Mouse (Mus musculus): ENCODE data around the gene Flywch1. TPM values are rescaled to one million over a fixed set of nuclear protein-coding genes. Genes with fewer than 3 reads are reported as not detected.

Flywch1 gene
- 100 to 1,000 TPM; 324 to 395 (median 358) TPM for total RNA-seq (2022)

DNA sequence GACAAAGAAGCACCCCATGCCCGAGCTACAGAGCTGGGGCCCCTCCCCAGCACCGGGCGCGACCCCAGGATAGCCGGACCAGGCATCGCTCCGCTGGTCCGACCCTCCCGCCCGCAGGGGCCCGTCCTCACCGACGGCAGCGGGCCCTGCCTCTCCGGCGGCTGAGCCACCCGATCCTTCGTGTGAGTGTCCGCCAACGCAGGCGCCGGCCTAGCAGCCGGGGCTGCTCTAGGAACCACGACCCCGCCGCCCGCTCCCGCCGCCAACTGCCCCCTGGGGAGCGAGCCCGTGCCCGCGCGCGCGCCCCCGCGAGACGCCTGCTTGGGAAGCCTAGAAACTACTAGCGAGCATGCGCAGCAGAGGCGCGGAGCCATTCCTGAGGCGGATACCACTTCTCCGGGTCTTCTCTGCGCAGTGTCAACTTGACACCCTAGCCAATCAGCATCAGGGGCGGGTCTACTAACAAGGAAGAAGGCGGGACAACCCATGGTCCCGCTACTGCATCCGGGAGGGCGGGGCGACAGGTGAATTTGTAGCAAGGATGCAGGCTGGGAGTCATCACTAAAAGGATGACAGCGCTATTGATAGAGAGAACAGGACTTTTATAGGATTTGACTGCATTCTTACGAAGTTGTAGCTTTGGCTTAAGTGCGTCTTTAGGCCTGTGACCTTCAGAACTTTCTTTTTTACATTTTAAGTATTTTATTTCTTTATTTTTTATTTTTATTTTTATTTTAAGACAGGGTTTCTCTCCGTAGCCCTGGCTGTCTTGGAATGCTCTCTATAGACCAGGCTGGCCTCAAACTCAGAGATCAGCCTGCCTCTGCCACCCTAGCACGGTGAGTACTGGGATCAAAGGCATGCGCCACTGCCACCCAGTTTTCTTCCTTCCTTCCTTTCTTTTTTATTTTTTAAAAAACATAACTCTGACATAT is at the start of gene Flywch1:
Gene Flywch1 (minus strand): TSS at position 319 of the 935 bp plus-strand sequence.
- peak; percentile 99 for DNase-seq (ENCODE audit: low spot score in 2 of 2)

DNA sequence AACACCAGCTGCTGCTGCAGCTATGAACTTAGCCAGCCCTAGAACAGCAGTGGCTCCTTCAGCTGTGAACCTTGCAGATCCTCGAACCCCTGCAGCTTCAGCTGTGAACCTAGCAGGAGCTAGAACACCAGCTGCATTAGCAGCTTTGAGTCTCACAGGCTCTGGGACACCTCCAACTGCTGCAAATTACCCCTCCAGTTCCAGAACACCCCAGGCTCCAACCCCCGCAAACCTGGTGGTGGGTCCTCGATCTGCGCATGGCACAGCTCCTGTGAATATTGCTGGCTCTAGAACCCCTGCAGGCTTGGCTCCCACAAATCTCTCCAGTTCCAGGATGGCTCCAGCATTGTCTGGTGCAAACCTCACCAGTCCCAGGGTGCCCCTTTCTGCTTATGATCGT is 49.3 kb upstream of the Flywch1 start:
- DNase-seq (ENCODE audit: low spot score in 2 of 2), result no peak

DNA sequence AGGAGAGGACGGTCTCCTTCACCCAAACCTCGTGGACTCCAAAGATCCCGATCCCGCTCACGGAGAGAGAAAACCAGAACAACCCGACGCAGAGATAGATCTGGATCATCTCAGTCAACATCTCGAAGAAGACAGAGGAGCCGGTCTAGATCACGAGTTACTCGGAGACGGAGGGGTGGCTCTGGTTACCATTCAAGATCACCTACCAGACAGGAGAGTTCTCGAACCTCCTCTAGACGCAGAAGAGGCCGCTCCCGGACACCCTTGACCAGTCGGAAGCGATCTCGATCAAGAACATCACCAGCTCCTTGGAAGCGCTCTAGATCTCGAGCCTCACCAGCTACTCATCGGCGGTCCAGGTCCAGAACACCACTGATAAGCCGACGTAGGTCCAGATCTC is 47.8 kb upstream of the Flywch1 start:
- no peak for DNase-seq (ENCODE audit: low spot score in 2 of 2)

DNA sequence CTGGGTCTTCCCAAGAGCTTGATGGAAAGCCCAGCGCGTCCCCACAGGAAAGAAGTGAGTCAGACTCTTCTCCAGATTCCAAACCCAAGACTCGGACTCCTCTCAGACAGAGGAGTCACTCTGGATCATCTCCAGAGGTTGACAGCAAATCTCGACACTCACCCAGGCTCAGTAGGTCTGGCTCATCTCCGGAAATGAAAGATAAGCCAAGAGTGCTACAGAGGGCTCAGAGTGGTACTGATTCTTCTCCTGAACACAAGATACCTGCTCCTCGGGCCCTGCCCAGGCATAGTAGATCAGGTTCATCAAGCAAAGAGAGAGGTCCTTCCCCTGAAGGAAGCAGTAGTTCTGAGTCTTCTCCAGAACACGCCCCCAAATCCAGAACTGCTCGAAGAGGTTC is 47.2 kb upstream of the Flywch1 start:
- no peak for DNase-seq (ENCODE audit: low spot score in 2 of 2)

DNA sequence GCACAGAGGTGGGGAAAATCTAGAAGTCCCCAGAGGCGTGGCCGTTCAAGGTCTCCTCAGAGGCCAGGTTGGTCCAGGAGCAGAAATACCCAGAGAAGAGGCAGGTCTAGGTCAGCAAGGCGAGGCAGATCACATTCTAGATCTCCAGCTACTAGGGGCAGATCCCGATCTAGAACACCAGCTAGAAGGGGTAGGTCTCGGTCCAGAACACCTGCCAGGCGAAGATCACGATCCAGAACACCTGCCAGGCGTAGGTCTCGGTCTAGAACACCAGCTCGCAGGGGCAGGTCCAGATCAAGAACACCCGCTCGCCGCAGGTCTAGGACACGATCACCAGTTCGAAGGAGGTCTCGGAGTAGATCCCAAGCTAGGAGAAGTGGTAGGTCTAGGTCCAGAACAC is 44.2 kb upstream of the Flywch1 start:
- DNase-seq (ENCODE audit: low spot score in 2 of 2), result no peak

DNA sequence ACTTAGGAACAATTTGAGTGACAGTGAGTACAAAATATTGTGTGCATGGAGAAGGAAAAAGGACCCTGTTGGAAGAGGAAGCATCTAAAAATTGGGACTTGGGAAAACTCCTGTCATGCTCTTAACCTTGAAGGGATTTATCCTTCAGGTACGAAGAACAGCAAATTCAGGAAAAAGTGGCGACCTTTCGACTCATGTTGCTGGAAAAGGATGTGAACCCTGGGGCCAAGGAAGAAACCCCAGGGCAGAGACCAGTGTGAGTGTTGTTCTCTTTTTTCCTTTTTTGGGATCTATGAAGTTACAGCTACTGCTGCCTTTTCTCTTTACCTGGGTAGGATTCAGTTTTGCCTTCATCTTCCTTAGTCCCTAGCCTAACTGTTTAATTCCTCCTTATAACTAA is 36.5 kb upstream of the Flywch1 start:
- no peak for DNase-seq (ENCODE audit: low spot score in 2 of 2)

DNA sequence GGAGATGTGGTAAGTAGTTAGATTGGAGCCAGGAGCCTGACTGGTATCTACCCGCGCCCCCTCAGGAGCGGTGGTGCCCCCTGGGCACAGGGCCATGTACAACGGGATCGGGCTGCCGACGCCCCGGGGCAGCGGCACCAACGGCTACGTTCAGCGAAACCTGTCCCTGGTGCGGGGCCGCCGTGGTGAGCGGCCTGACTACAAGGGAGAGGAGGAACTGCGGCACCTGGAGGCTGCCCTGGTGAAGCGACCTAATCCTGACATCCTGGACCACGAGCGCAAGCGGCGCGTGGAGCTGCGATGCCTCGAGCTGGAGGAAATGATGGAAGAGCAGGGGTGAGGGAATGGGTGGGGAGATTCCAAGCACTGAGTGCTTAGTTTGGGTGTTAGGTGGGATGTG is 35.5 kb upstream of the Flywch1 start:
- DNase-seq (ENCODE audit: low spot score in 2 of 2), result no peak

DNA sequence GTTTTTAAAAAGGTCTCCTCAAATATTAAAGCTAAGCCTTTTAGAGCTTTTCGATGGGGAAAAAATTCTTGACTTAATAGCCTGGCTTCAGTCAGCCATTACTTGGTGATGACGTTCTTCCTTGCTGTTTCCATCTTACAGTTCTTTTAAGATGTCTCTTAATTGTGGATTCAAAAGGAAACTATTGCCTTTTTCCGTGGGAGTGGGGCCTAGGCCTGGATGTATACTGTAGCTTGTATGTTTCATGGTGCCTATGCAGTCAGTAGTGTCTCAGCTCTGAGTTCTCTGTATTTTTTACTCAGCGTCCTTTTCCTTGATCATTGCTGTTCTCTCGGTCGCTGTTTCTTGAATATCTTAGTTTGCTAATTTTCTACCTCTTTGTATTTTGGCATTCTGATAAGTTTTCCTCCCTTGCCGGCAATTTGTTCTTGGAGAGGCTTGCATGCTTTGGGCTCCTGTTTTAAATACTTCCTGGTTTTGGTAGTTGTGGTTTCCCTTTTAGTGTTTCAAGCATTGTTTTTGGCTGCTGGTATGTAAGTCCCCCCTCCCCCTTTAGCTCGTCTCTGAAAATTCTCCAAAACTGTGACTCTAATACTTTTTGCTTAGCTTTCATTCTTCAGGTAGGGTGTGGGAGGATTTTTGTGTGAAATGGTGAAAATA is 33.2 kb upstream of the Flywch1 start:
- DNase-seq (ENCODE audit: low spot score in 2 of 2), result no peak

DNA sequence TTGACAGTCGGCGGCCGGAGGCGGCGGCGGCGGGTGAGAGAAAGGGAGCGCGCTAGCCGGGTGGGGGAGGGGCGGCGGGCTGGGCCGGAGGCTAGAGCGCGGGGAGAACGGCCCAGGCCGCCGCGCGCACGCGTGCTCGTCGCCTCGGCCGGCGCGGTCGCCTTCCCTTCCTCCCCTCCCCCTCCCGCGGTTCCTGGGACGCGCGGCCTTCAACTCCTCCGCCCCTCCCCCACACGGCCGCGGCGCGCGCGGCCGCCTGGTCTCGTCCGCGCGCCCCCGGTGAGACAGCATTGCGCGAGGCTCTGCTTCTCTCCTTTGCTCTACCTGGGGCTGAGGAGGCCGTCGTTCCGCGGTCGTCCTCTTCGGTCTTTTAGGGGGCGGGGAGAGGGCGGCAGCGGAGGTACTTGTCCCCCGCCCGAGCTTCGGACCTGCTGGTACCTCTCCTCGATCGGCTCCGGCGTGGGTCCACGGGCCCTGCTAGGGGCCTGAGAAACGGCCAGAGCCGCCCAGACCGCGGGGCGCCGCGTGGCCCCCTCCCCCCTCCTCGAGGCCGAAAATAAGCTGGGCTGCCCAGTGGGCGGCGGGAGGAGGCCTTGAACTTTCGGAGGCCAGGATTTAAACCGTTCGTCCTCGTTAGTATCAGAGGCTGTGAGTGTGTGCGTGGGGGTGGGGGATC is 32.1 kb upstream of the Flywch1 start:
- peak in 1 of 2 experiments; percentile 50 for DNase-seq (ENCODE audit: low spot score in 2 of 2)

DNA sequence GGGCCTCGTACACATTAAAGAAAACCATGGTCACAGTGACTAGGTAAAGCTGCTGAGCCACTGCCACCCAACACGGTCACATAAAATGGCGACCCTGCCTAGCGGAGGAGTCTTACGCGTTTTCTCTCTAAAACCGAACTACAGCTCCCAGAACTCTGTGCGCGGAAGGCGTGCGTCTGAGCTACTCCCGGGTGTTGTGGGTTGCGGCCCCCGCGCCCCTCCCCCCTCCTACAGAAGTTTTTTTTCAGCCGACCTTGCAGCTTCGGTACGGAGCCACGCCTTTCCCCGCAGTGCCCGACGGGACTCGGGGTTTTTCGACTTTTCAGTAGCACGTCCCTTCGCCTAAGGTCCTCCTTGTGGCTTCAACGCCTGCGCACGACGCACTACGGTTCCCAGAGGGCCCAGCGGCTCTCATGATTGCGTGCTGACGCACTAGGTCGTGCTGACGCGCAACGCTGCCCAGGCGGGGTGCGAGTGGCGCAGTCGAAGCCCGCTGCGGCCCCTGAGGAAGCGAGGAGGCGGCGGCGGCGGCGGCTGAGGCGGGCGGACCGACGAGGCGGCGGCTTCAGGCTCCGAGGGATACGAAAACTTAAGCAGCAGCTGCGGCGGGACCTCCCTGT is 31.5 kb upstream of the Flywch1 start:
- DNase-seq (ENCODE audit: low spot score in 2 of 2), result peak; percentile 98 to 99

DNA sequence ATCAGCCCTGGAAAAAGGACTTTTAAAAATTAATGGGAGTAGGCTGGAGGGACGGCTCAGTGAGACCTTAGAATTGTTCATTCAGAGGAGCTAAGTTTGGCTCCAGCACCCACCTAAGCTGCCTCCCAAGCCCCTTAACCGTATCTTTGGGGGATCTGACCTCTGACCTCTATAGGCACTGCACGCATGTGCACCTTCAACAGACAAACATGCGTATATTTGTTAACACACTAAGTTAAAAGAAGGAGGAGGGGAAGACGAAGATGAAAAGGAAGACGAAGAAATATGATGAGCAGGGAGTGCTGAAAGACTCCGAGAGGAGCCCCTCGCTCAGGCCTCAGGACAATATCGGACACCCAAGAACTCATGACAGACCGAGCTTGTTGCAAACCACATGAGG is 30.2 kb upstream of the Flywch1 start:
- DNase-seq (ENCODE audit: low spot score in 2 of 2), result no peak

DNA sequence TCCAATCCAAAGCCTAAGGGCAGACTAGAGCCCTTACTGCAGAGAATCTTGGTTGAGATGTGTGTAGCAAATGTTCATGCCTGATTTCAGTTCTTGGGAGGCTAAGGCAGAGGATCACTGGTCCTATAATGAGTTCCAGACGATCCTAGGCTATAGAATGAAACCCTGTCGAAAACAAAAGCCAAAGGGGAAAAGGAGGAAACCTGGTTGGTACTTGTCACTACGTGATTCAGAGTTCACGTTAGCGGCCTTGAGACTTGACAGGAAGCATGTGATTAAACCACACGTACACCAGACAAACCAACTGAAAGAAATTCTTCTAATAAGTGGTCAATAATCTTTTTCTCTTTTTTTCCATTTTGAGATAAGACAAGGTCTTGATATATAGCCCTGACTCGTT is 25.9 kb upstream of the Flywch1 start:
- DNase-seq (ENCODE audit: low spot score in 2 of 2), result no peak

DNA sequence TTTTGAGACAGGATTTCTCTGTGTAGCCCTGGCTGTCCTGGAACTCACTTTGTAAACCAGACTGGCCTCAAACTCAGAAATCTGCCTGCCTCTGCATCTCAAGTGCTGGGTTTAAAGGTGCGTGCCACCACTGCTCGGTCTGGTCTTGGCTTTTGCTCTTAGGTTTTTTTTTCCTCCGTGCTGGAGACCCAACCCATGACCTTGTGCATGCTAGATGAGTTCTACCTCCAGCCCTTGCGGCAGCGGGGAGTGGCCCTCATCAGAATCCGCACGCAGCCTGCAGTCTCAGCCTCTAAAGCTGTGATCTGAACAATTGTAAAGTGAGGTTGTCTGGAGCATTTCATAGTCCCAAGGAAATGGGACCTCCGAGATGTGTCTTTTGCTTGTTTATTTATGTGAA is 23.9 kb upstream of the Flywch1 start:
- no peak for DNase-seq (ENCODE audit: low spot score in 2 of 2)

DNA sequence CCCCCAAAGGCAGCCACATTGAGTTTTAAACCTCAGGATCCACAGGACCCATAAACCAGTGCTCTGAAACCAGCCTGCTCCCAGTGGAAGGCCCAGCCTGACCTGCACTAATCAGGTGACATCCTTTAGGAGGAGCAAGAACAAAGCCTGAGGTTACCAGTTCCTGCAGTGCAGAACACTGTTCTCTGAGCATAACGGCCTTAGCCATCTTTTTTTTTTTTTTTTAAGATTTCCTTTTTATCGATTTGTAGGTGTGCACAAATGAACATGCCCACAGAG is 19.6 kb upstream of the Flywch1 start:
- DNase-seq (ENCODE audit: low spot score in 2 of 2), result no peak

DNA sequence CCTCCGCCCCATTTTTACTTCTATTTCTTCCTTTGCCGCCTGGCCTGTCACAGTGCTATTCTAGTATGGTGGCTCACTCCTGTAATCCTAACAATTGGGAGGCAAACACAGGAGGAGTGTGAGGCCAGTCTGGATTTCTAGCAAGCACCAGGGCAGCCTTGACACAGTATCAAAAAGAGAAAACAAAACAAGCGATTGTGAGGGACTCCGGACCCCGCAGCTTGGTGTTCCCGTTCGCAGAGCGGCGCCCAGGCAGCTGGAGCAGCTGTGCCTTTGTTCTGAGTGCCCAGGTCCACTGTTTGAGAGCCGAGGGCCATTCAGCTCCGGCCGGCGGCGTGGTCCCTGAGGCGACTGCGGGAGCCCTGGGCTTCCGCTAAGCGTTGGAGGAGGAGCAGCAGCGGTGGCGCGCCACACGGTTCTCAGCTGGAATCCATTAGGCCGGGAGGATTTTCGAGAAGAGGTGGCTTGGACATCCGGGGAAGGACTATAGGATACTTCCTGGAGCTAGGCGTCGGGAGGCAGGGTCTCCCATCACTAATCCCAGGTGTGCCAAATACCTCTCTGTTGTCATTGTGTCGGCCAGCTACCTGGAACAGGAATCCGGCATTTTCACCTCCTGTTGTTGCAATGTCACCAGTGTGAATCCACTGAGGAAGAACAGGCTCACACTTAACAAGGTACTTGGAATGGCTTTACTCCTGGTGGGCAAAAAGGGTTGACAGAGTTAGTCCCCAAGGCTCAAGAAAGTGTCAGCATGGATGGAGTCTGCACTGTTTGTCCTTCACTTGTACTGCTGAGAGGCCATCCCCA is 19.1 kb upstream of the Flywch1 start, which contains the start of gene Srrm2:
Gene Srrm2 (plus strand): TSS at position 264 of the 810 bp plus-strand sequence.
- peak in 1 of 2 experiments; percentile 52 for DNase-seq (ENCODE audit: low spot score in 2 of 2)

DNA sequence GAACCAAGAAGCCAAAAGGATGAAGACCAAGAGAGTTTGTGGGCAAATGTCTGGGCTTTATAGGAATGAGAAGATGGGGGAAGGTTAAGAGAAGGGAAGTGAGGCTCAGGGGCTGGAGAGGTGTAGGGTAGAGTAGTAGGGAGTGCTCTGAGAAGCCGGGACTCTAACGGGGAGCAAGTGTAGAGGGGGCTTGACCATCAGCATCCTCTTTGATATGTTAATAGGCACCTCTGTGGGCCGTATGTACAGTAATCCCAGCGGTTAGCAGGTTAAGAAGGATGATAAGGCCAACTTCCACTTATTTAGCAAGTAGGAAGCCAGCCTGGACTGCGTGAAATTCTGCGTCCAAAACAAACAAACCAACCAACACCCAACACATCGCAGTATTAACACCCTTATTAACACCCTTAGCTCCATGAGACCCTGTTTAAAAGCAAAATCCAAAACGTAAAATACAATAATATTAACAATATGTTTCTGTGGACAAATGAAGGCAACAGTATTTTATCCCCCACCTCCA is 18.4 kb upstream of the Flywch1 start:
- DNase-seq (ENCODE audit: low spot score in 2 of 2), result no peak

DNA sequence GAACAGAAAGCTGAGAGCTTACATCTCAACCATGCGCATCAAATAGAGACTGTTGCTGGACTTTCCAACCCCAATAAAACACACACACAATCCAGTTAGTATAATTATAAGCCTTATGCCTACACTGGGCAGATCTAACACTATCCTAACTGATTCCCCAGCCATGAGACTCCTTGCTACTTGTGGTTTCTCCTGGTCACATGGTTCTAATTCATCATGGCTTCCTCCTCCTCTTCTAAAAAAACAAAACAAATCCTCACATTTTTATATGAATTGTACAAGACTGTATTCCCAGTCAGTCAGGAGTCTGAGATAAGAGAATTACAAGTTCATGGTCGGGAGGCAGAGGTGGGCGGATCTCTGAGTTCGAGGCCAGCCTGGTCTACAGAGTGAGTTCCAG is 17.6 kb upstream of the Flywch1 start:
- DNase-seq (ENCODE audit: low spot score in 2 of 2), result no peak

DNA sequence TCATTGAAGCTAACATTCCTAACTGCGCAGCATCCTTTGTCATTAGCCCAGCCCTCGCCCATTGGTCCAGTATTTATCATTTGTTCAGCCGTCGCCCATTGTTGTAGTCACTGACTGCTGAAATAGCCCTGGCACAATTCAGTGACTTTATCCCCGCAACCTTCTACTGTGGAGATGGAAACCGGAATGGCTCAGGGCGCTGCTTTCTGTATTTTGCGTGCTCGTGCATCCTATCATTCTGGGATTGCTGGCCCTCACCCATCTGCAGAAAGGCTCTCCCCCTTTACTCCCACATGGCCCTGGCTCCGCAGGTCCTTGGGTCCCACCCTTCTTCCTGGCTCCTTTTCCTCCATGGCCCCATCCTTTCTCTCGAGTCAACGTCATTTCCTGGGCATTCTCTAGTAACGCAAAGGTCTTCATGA is 15.1 kb upstream of the Flywch1 start:
- DNase-seq (ENCODE audit: low spot score in 2 of 2), result no peak

DNA sequence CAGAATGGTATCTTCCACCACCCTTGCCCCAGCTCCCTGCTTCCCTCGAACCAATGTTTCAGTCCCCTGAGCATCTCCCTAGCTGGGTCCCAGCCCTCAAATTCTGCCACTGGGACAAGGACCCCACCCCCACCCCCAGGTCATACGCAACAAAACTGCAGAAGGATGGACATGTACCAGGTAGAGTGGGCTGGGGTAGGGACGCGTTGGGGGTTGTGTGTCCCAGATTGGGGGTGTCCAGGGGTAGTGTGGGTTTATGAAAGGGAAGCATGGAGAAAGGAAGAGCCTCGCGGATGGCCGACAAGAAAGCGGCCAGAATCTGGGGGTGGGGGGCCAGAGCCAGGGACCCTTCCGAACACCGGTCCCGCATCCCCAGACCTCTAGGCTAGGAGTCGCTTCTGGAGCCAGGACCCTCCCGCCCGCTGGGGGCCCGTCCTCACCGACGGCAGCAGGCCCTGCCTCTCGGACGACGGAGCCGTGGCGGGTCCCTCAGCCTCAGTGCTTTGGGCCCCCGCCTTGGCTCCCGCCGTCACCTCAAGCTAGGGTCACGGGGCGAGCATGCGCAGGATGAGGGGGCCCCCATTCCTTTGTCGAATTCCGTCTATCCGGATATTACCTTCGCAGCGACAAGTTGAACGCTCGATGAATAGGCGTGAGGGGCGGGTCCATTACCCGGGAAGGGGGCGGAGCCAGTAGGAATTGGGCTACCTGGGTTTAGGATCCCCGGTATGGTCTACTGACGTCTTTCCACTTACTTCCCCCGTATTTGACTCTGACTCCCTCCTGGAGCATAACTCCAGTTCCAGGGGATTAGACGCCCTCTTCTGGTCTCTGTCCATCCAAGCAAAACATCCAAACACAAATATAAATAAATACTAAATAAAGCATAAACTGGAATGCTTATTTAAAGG is 14.4 kb upstream of the Flywch1 start, which contains the start of gene Flywch2:
Gene Flywch2 (minus strand): TSS at position 521 of the 911 bp plus-strand sequence.
- peak; percentile 87 to 93 for DNase-seq (ENCODE audit: low spot score in 2 of 2)

DNA sequence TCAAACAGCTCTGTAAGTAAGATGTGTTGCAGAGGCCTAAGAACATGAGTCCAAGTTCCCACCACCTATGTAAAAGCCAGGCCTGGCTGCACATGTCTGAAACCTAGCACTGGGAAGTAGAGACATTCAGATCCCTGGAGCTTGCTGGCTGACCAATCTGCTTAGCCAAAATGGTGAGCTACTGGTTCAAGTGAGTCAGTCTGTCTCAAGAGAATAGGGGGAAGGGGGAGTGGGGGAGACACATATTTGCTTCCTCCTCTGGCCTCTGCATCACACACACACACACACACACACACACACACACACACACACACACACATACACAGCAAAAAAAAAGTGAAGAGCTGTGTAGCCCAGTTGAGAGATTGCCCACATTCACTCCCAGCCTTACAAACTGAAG is 11.9 kb upstream of the Flywch1 start:
- no peak for DNase-seq (ENCODE audit: low spot score in 2 of 2)
